Mouse (Mus musculus) bone marrow, adult 2 months (tissue): Measurements from ENCODE around the gene Lrrc71.

ENCODE experiments used
- CTCF ChIP-seq: fragments of 200-500 bp; IDR thresholded peaks from 2 replicates; pipeline ENCODE4 v1.5.1; 2011; ENCODE audit warnings: low read length, control low read depth; ENCODE audit not compliant: control insufficient read depth, insufficient read depth
- POLR2A ChIP-seq: fragments of 200-500 bp; IDR thresholded peaks from 2 replicates; pipeline ENCODE4 v1.6.1; 2011; ENCODE audit warnings: low read depth, mild to moderate bottlenecking, control low read depth, low read length, borderline replicate concordance; ENCODE audit not compliant: control insufficient read depth

GRCm38 (mm10) chr3:87725396-87726160, 22.8 kb downstream of the Lrrc71 start:
- TF ChIP-seq POLR2A (no peak), CTCF (no peak)
